Mouse (Mus musculus): ENCODE data around the gene Map2. TPM values are rescaled to one million over a fixed set of nuclear protein-coding genes. Genes with fewer than 3 reads are reported as not detected.

Map2 gene
- polyA plus RNA-seq, 1 experiment, result 18.3 TPM

DNA sequence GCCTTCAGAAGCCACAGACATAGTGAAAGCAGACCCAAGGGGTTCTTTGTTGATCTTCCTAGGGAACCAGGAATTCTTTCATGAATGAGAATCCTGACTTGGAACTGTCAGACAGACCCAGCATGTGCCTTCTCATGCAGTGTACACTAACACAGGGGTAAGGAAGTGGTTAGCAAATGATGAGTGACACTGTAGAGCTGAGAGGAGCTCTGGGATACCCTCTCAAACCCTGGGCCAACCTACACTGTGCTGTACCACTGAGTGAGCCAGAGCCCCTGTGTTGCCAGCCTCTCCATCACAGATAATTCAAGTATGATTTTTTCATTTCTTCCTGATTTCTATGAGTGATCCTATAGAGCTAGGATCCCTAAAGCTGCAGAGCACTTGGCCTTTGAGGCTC lies 255.9 kb downstream of the Map2 start:
- H3K9ac ChIP-seq (ENCODE audit: low read depth, poor library complexity, severe bottlenecking), result no peak overlapping the region
- no peak overlapping the region for H3K4me3 ChIP-seq (ENCODE audit: low read depth, low read length)
- H3K4me1 ChIP-seq (ENCODE audit: control insufficient read depth, insufficient read depth, low read length), result no peaks in the 10 kb centered on the region
- no peaks in the 10 kb centered on the region for H3K36me3 ChIP-seq (ENCODE audit: control insufficient read depth, insufficient read depth, low read length, poor library complexity, severe bottlenecking)
- no peaks in the 10 kb centered on the region for H3K9me3 ChIP-seq (replicated peaks; ENCODE audit: control insufficient read depth, insufficient read depth, low read length, poor library complexity, severe bottlenecking)
- TF ChIP-seq CTCF (IDR thresholded peaks at IDR 0.05; ENCODE audit: low read depth, low read length) (no peak), POLR2A (IDR thresholded peaks at IDR 0.05; ENCODE audit: insufficient read depth, low read length) (no peak)
- no peak overlapping the region for H3K27ac ChIP-seq (ENCODE audit: insufficient read depth, low read length)
- H3K27me3 ChIP-seq (ENCODE audit: control insufficient read depth, insufficient read depth, low read length, poor library complexity, severe bottlenecking), result no peaks in the 10 kb centered on the region

DNA sequence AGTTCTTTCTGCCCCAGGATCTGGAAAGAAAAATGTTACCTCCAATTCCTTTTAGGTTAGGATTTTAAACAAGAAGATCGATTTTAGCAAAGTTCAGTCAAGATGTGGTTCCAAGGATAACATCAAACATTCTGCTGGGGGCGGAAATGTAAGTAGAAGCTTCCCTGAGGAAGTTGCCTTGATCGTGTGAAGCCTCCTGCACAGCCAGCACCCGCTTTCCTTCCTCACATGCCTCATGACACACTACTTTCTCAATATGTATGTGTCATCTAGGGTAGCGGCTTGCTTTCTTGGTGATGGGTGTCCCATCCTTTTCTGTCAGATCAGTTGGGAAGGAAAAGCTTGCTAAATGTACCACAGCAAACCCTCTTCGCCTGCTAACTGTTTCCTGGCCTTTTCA lies 256.4 kb downstream of the Map2 start:
- no peak overlapping the region for H3K9ac ChIP-seq (ENCODE audit: low read depth, poor library complexity, severe bottlenecking)
- H3K27me3 ChIP-seq (ENCODE audit: control insufficient read depth, insufficient read depth, low read length, poor library complexity, severe bottlenecking), result no peaks in the 10 kb centered on the region
- no peak for TF ChIP-seq CTCF (IDR thresholded peaks at IDR 0.05; ENCODE audit: low read depth, low read length)
- no peak overlapping the region for H3K27ac ChIP-seq (ENCODE audit: insufficient read depth, low read length)
- H3K4me1 ChIP-seq (ENCODE audit: control insufficient read depth, insufficient read depth, low read length), result no peaks in the 10 kb centered on the region
- H3K36me3 ChIP-seq (ENCODE audit: control insufficient read depth, insufficient read depth, low read length, poor library complexity, severe bottlenecking), result no peaks in the 10 kb centered on the region
- no peak overlapping the region for H3K4me3 ChIP-seq (ENCODE audit: low read depth, low read length)
- no peaks in the 10 kb centered on the region for H3K9me3 ChIP-seq (replicated peaks; ENCODE audit: control insufficient read depth, insufficient read depth, low read length, poor library complexity, severe bottlenecking)

DNA sequence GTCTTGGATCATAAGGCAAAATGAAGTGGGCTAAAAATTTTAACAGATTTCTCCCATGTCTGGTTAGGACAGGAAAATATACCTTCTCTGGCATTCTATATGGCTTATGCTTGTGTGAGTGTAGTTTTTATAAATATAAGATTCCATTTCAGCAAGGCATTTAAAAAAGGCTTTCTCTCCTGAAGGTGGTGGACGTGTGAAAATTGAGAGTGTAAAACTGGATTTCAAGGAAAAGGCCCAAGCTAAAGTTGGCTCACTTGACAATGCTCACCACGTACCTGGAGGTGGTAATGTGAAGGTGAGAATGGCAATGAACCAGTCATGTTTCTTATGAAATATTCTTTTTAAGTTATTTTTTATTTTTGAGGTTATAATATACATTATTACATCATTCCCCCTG lies 263.0 kb downstream of the Map2 start:
- Histone ChIP-seq H3K27me3 (ENCODE audit: control insufficient read depth, insufficient read depth, low read length, poor library complexity, severe bottlenecking) (no peaks in the 10 kb centered on the region), H3K4me3 (ENCODE audit: low read depth, low read length) (no peak overlapping the region), H3K9me3 (replicated peaks; ENCODE audit: control insufficient read depth, insufficient read depth, low read length, poor library complexity, severe bottlenecking) (no peaks in the 10 kb centered on the region), H3K9ac (ENCODE audit: low read depth, poor library complexity, severe bottlenecking) (no peak overlapping the region), H3K36me3 (ENCODE audit: control insufficient read depth, insufficient read depth, low read length, poor library complexity, severe bottlenecking) (no peaks in the 10 kb centered on the region), H3K4me1 (ENCODE audit: control insufficient read depth, insufficient read depth, low read length) (peaks cover under 1% of the 10 kb centered on the region), H3K27ac (ENCODE audit: insufficient read depth, low read length) (no peak overlapping the region)
- no peak for TF ChIP-seq EP300 (IDR thresholded peaks at IDR 0.05; ENCODE audit: insufficient read depth, low read depth, low read length)
- no peak for TF ChIP-seq CTCF (IDR thresholded peaks at IDR 0.05; ENCODE audit: low read depth, low read length)
- TF ChIP-seq POLR2A (IDR thresholded peaks at IDR 0.05; ENCODE audit: insufficient read depth, low read length), result no peak

DNA sequence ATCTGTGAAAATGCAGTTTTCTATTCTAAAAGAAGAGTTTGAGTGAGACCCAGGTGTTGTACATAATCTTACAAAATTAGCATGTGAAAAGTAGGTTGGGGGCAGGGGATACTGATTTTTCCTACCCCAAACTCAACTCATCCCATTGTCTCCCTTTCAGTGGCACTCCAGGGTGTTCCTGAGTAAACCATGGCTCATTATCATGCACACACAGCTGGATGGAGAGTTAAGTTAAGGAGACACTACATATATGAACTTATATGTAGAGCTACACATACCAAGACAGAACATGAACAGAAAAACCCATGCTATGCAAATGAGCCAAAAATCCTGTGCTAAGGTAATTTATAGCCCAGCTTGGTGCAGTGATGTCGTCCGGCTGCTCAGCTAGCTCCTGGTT lies 267.8 kb downstream of the Map2 start:
- peaks cover 1% of the 10 kb centered on the region for H3K4me1 ChIP-seq (ENCODE audit: control insufficient read depth, insufficient read depth, low read length)
- H3K9me3 ChIP-seq (replicated peaks; ENCODE audit: control insufficient read depth, insufficient read depth, low read length, poor library complexity, severe bottlenecking), result no peaks in the 10 kb centered on the region
- no peaks in the 10 kb centered on the region for H3K27me3 ChIP-seq (ENCODE audit: control insufficient read depth, insufficient read depth, low read length, poor library complexity, severe bottlenecking)
- H3K27ac ChIP-seq (ENCODE audit: insufficient read depth, low read length), result no peak overlapping the region
- TF ChIP-seq POLR2A (IDR thresholded peaks at IDR 0.05; ENCODE audit: insufficient read depth, low read length), result no peak
- no peak for TF ChIP-seq EP300 (IDR thresholded peaks at IDR 0.05; ENCODE audit: insufficient read depth, low read depth, low read length)
- no peak for TF ChIP-seq CTCF (IDR thresholded peaks at IDR 0.05; ENCODE audit: low read depth, low read length)
- H3K9ac ChIP-seq (ENCODE audit: low read depth, poor library complexity, severe bottlenecking), result no peak overlapping the region
- no peaks in the 10 kb centered on the region for H3K36me3 ChIP-seq (ENCODE audit: control insufficient read depth, insufficient read depth, low read length, poor library complexity, severe bottlenecking)
- H3K4me3 ChIP-seq (ENCODE audit: low read depth, low read length), result no peak overlapping the region

DNA sequence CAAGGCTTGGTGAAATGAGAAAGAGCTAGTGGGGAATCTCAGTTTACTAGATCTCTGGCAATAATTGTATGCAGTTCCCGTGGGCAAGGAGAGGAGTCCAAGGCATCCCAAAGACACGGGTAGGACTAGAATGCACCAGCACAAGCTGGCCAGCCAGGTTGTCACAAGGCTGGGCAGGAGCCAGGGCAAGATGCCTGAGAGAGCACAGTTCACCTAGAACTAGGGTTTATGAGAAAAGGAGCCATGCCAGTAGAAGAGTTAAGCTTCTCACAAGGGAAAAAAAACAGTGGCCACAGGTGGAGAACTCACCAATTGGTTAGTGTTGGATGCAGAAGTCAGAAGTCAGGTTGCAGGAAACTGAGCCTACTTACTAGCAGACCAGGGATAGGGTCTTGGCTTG lies 274.4 kb downstream of the Map2 start:
- TF ChIP-seq CTCF (IDR thresholded peaks at IDR 0.05; ENCODE audit: low read depth, low read length) (no peak), EP300 (IDR thresholded peaks at IDR 0.05; ENCODE audit: insufficient read depth, low read depth, low read length) (no peak), POLR2A (IDR thresholded peaks at IDR 0.05; ENCODE audit: insufficient read depth, low read length) (no peak)
- Histone ChIP-seq H3K4me3 (ENCODE audit: low read depth, low read length) (no peak overlapping the region), H3K27ac (ENCODE audit: insufficient read depth, low read length) (no peak overlapping the region), H3K27me3 (ENCODE audit: control insufficient read depth, insufficient read depth, low read length, poor library complexity, severe bottlenecking) (no peaks in the 10 kb centered on the region), H3K4me1 (ENCODE audit: control insufficient read depth, insufficient read depth, low read length) (no peaks in the 10 kb centered on the region), H3K36me3 (ENCODE audit: control insufficient read depth, insufficient read depth, low read length, poor library complexity, severe bottlenecking) (no peaks in the 10 kb centered on the region), H3K9ac (ENCODE audit: low read depth, poor library complexity, severe bottlenecking) (no peak overlapping the region), H3K9me3 (replicated peaks; ENCODE audit: control insufficient read depth, insufficient read depth, low read length, poor library complexity, severe bottlenecking) (no peaks in the 10 kb centered on the region)

DNA sequence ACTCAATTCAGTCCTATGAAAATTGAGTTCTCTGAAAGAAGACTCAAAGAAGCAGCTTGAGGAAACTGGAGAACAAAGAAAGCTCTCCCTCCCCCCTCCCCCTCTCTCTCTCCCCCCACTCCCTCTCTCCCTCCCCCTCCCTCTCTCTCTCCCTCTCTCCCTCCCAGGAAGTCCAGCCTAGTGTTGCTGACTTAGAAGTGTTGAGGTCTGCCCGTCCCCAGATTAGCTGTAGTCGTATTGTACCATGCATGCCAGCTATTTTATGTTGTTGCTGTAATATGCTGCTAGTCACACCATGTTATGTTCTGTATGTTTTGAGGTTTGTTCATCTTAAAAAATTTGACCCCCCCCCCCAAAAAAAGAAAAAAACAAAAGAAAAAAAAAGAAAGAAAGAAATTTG lies 281.5 kb downstream of the Map2 start:
- Histone ChIP-seq H3K4me3 (ENCODE audit: low read depth, low read length) (no peak overlapping the region), H3K36me3 (ENCODE audit: control insufficient read depth, insufficient read depth, low read length, poor library complexity, severe bottlenecking) (no peaks in the 10 kb centered on the region), H3K9me3 (replicated peaks; ENCODE audit: control insufficient read depth, insufficient read depth, low read length, poor library complexity, severe bottlenecking) (no peaks in the 10 kb centered on the region), H3K27ac (ENCODE audit: insufficient read depth, low read length) (no peak overlapping the region), H3K27me3 (ENCODE audit: control insufficient read depth, insufficient read depth, low read length, poor library complexity, severe bottlenecking) (no peaks in the 10 kb centered on the region), H3K4me1 (ENCODE audit: control insufficient read depth, insufficient read depth, low read length) (no peaks in the 10 kb centered on the region), H3K9ac (ENCODE audit: low read depth, poor library complexity, severe bottlenecking) (no peak overlapping the region)
- TF ChIP-seq POLR2A (IDR thresholded peaks at IDR 0.05; ENCODE audit: insufficient read depth, low read length) (no peak), EP300 (IDR thresholded peaks at IDR 0.05; ENCODE audit: insufficient read depth, low read depth, low read length) (no peak), CTCF (IDR thresholded peaks at IDR 0.05; ENCODE audit: low read depth, low read length) (no peak)

Data from ES-Bruce4 (cell line).